Mouse (Mus musculus): Measurements from ENCODE around the gene Rhox4e. TPM values are rescaled to one million over a fixed set of nuclear protein-coding genes. Genes with fewer than 3 reads are reported as not detected.
"Not testable (repeated sequence)": the region's sequence is repeated elsewhere in the genome, so short reads cannot be mapped to it uniquely, and the experiment has no call there.

Rhox4e gene
- polyA plus RNA-seq (2014; fragmentation: Nextera tagmentation; extraction: Ambion mirVana), result not detected in 2 replicates

DNA sequence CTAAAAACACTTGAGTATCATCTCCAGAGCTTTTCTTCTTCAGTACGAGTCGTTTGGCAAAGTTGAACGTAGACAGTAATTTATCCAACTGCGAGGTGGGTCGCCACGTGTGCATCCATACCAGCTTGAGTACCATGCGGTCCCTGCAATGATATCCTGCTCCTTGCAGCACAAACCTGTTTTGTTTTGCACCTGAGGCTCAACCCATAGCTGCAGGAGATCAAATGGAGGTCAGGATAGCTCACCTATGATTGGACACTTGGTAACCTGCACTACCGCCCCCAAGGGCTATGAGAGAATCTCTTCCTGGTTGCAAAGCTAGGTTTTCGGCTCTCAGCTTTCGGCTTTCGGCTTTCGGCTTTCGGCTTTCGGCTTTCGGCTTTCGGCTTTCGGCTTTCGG lies at the start of gene Rhox4e:
TSS of gene Rhox4e (plus strand) at position 301 of the 400 bp plus-strand sequence.
- H3K4me2 ChIP-seq (ENCODE audit: low read length); H3K9me3 ChIP-seq (replicated peaks; ENCODE audit: control insufficient read depth, low read length); H3K9ac ChIP-seq (ENCODE audit: low read length); H3K4me3 ChIP-seq (ENCODE audit: low read depth, low read length); H3K27me3 ChIP-seq (replicated peaks; ENCODE audit: control insufficient read depth, insufficient read depth, low read length); H3K4me1 ChIP-seq (ENCODE audit: control insufficient read depth, insufficient read depth, low read length); H3K36me3 ChIP-seq (ENCODE audit: control insufficient read depth, insufficient read depth, low read length); ATAC-seq; DNase-seq (ENCODE audit: low spot score); H3K27ac ChIP-seq (ENCODE audit: low read depth, low read length): not testable (repeated sequence)
- WGBS, result 96% methylated on average over 7 of the region's 18 CpGs

DNA sequence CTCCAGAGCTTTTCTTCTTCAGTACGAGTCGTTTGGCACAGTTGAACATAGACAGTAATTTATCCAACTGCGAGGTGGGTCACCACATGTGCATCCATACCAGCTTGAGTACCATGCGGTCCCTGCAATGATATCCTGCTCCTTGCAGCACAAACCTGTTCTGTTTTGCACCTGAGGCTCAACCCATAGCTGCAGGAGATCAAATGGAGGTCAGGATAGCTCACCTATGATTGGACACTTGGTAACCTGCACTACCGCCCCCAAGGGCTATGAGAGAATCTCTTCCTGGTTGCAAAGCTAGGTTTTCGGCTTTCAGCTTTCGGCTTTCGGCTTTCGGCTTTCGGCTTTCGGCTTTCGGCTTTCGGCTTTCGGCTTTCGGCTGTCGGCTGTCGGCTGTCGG lies 43.2 kb upstream of the Rhox4e start, which contains the start of gene Rhox4d:
TSS of gene Rhox4d (plus strand) at position 301 of the 400 bp plus-strand sequence.
- not testable (repeated sequence) for H3K4me3 ChIP-seq (ENCODE audit: low read depth, low read length); H3K36me3 ChIP-seq (ENCODE audit: control insufficient read depth, insufficient read depth, low read length); H3K4me1 ChIP-seq (ENCODE audit: control insufficient read depth, insufficient read depth, low read length); ATAC-seq; H3K9ac ChIP-seq (ENCODE audit: low read length); DNase-seq (ENCODE audit: low spot score); H3K4me2 ChIP-seq (ENCODE audit: low read length); H3K27ac ChIP-seq (ENCODE audit: low read depth, low read length); H3K9me3 ChIP-seq (replicated peaks; ENCODE audit: control insufficient read depth, low read length); H3K27me3 ChIP-seq (replicated peaks; ENCODE audit: control insufficient read depth, insufficient read depth, low read length)
- 95% methylated on average over 14 of the region's 18 CpGs for WGBS

DNA sequence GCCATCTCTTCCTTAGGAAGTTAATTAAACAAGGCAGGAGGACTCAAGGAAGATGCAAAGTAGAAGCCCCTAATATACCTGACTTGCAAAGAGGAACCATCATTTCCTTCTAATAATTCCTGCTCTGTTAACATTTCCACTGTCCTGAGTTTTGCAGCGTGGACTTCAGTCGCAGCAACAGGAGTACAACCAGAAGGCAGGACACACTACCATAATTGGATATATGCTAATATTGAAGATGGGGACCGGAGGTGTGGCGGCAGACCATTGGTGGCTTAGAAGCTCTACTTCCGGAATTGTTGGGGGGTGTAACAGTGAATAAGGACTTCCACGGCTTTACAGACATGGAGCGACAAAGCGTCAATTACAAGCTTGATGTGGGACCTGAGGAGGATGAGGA lies 27.1 kb upstream of the Rhox4e start, which contains the start of gene Rhox2e:
TSS of gene Rhox2e (plus strand) at position 301 of the 400 bp plus-strand sequence.
- H3K27ac ChIP-seq (ENCODE audit: low read depth, low read length); DNase-seq (ENCODE audit: low spot score); H3K4me2 ChIP-seq (ENCODE audit: low read length); H3K9me3 ChIP-seq (replicated peaks; ENCODE audit: control insufficient read depth, low read length); H3K9ac ChIP-seq (ENCODE audit: low read length); H3K4me1 ChIP-seq (ENCODE audit: control insufficient read depth, insufficient read depth, low read length); H3K36me3 ChIP-seq (ENCODE audit: control insufficient read depth, insufficient read depth, low read length); H3K4me3 ChIP-seq (ENCODE audit: low read depth, low read length); ATAC-seq; H3K27me3 ChIP-seq (replicated peaks; ENCODE audit: control insufficient read depth, insufficient read depth, low read length): not testable (repeated sequence)
- WGBS, result 93% methylated on average over 2 of the region's 8 CpGs

DNA sequence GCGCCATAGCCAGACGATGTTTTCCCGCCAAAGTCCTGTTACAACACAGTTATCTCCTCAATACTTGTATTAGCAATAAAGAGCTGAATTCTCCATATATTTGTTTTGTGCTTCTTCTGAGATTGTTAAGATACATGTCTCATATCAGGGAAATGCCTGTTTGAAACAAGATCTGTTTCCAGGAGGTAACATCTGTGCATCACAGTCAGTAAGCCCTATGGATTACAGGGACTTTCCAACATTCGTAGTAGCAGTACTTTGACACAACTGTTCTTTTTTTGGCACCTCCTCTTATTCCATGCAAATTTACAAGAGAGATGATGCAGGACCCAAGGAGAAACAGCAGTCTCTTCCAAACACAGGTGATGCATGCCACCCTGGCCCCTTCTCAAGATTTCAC lies 15.5 kb upstream of the Rhox4e start, which contains the start of gene Rhox3e:
TSS of gene Rhox3e (plus strand) at position 301 of the 400 bp plus-strand sequence.
- WGBS, result no CpG with 5 or more reads among the region's 4 CpGs

DNA sequence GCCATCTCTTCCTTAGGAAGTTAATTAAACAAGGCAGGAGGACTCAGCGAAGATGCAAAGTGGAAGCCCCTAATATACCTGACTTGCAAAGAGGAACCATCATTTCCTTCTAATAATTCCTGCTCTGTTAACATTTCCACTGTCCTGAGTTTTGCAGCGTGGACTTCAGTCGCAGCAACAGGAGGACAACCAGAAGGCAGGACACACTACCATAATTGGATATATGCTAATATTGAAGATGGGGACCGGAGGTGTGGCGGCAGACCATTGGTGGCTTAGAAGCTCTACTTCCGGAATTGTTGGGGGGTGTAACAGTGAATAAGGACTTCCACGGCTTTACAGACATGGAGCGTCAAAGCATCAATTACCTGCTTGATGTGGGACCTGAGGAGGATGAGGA lies 13.9 kb downstream of the Rhox4e start, which contains the start of gene Rhox2f:
TSS of gene Rhox2f (plus strand) at position 301 of the 400 bp plus-strand sequence.
- not testable (repeated sequence) for H3K9me3 ChIP-seq (replicated peaks; ENCODE audit: control insufficient read depth, low read length); H3K4me2 ChIP-seq (ENCODE audit: low read length); ATAC-seq; DNase-seq (ENCODE audit: low spot score); H3K36me3 ChIP-seq (ENCODE audit: control insufficient read depth, insufficient read depth, low read length); H3K27ac ChIP-seq (ENCODE audit: low read depth, low read length); H3K9ac ChIP-seq (ENCODE audit: low read length); H3K27me3 ChIP-seq (replicated peaks; ENCODE audit: control insufficient read depth, insufficient read depth, low read length); H3K4me1 ChIP-seq (ENCODE audit: control insufficient read depth, insufficient read depth, low read length); H3K4me3 ChIP-seq (ENCODE audit: low read depth, low read length)
- 98% methylated on average over 5 of the region's 8 CpGs for WGBS

More for the DNA sequence above, 15.5 kb upstream of the Rhox4e start, which contains the start of gene Rhox3e:
- not testable (repeated sequence) for H3K4me3 ChIP-seq (ENCODE audit: low read depth, low read length); DNase-seq (ENCODE audit: low spot score); H3K9ac ChIP-seq (ENCODE audit: low read length); H3K36me3 ChIP-seq (ENCODE audit: control insufficient read depth, insufficient read depth, low read length); ATAC-seq; H3K4me1 ChIP-seq (ENCODE audit: control insufficient read depth, insufficient read depth, low read length); H3K27me3 ChIP-seq (replicated peaks; ENCODE audit: control insufficient read depth, insufficient read depth, low read length); H3K9me3 ChIP-seq (replicated peaks; ENCODE audit: control insufficient read depth, low read length); H3K27ac ChIP-seq (ENCODE audit: low read depth, low read length); H3K4me2 ChIP-seq (ENCODE audit: low read length)

DNA sequence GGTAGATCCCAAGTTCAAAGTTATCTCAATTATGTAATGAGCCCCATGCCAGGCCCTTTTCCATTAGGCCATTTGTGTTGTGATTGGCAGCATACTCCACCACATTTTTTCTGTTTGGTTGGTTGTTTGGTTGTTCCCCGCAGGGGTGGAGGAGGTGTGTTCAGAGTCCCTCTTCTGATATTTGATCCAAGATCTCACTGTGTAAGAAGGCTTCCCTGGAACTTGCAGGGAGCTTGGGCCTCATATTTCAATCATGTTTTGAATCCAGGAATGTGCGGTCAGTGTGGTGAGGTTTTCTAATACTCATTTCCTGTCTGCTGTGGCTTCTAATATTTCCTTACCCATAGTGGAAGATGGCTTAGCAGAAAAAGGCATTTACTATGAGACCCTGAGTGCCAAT lies 15.4 kb downstream of the Rhox4e start:
- not testable (repeated sequence) for DNase-seq (ENCODE audit: low spot score); H3K27me3 ChIP-seq (replicated peaks; ENCODE audit: control insufficient read depth, insufficient read depth, low read length); H3K4me2 ChIP-seq (ENCODE audit: low read length); H3K9ac ChIP-seq (ENCODE audit: low read length); H3K36me3 ChIP-seq (ENCODE audit: control insufficient read depth, insufficient read depth, low read length); H3K9me3 ChIP-seq (replicated peaks; ENCODE audit: control insufficient read depth, low read length); ATAC-seq; H3K27ac ChIP-seq (ENCODE audit: low read depth, low read length); H3K4me3 ChIP-seq (ENCODE audit: low read depth, low read length); H3K4me1 ChIP-seq (ENCODE audit: control insufficient read depth, insufficient read depth, low read length)
- 37% methylated on average over 2 of the region's 2 CpGs for WGBS

DNA sequence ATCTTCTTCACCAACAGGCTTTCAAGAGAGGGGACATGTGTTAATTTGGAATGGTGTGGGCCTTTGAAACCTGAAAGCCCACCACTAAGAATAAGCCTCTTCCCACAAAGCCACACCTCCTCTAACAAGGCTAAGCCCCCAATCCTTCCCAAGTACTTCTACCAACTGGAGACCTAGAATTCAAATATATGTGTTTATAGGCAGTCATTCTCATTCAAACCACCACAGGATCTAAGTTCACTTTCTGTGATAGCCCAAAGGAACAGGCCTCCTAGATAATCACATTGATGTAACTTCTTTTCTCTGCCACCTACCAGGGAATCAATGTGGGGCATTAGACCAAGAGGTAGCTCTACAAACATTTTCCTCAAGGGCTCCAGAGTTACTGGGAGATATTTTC lies 23.5 kb downstream of the Rhox4e start, which contains the start of gene Rhox3f:
TSS of gene Rhox3f (plus strand) at position 301 of the 400 bp plus-strand sequence.
- H3K9ac ChIP-seq (ENCODE audit: low read length); H3K4me3 ChIP-seq (ENCODE audit: low read depth, low read length); H3K9me3 ChIP-seq (replicated peaks; ENCODE audit: control insufficient read depth, low read length); DNase-seq (ENCODE audit: low spot score); H3K27me3 ChIP-seq (replicated peaks; ENCODE audit: control insufficient read depth, insufficient read depth, low read length); H3K4me2 ChIP-seq (ENCODE audit: low read length); H3K36me3 ChIP-seq (ENCODE audit: control insufficient read depth, insufficient read depth, low read length); H3K27ac ChIP-seq (ENCODE audit: low read depth, low read length); H3K4me1 ChIP-seq (ENCODE audit: control insufficient read depth, insufficient read depth, low read length); ATAC-seq: not testable (repeated sequence)

DNA sequence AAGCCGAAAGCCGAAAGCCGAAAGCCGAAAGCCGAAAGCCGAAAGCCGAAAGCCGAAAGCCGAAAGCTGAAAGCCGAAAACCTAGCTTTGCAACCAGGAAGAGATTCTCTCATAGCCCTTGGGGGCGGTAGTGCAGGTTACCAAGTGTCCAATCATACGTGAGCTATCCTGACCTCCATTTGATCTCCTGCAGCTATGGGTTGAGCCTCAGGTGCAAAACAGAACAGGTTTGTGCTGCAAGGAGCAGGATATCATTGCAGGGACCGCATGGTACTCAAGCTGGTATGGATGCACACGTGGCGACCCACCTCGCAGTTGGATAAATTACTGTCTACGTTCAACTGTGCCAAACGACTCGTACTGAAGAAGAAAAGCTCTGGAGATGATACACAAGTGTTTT lies 50.4 kb downstream of the Rhox4e start, which contains the start of gene Rhox4f:
TSS of gene Rhox4f (minus strand) at position 101 of the 400 bp plus-strand sequence.
- H3K4me3 ChIP-seq (ENCODE audit: low read depth, low read length); H3K27ac ChIP-seq (ENCODE audit: low read depth, low read length); H3K9ac ChIP-seq (ENCODE audit: low read length); H3K4me2 ChIP-seq (ENCODE audit: low read length); DNase-seq (ENCODE audit: low spot score); H3K4me1 ChIP-seq (ENCODE audit: control insufficient read depth, insufficient read depth, low read length); H3K9me3 ChIP-seq (replicated peaks; ENCODE audit: control insufficient read depth, low read length); ATAC-seq; H3K36me3 ChIP-seq (ENCODE audit: control insufficient read depth, insufficient read depth, low read length); H3K27me3 ChIP-seq (replicated peaks; ENCODE audit: control insufficient read depth, insufficient read depth, low read length): not testable (repeated sequence)
- WGBS, result 96% methylated on average over 15 of the region's 19 CpGs
